Mouse (Mus musculus) neural tube, embryonic 12.5 days (tissue): ENCODE measurements at regions not wholly inside any gene's neighbourhood (a gene's known extent, or its start where the extent isn't known, plus 50 kb on each side); places are given as distances from the start of the nearest gene placed in this dataset.

ENCODE experiments used
- ATAC-seq: fragments of 200-750 bp; cut with Nextera tagmentation; 2 replicates; pipeline ENCODE4 v1.8.0; 2017; ENCODE audit warnings: low read depth, mild to moderate bottlenecking, moderate TSS enrichment, moderate library complexity; ENCODE audit not compliant: low FRiP score
- H3K27ac ChIP-seq: fragments of 300-500 bp; sonication (generic); 2 replicates; pipeline ENCODE4 v1.5.1; 2016
- H3K27me3 ChIP-seq: fragments of 300-500 bp; sonication (generic); replicated peaks from 2 replicates; pipeline ENCODE4 v1.6.1; 2016; ENCODE audit warnings: mild to moderate bottlenecking
- H3K36me3 ChIP-seq: fragments of 300-500 bp; sonication (generic); 2 replicates; pipeline ENCODE4 v1.6.1; 2016; ENCODE audit warnings: mild to moderate bottlenecking
- H3K4me1 ChIP-seq: fragments of 300-500 bp; sonication (generic); 2 replicates; pipeline ENCODE4 v1.6.1; 2016
- H3K4me2 ChIP-seq: fragments of 300-500 bp; sonication (generic); replicated peaks from 2 replicates; pipeline ENCODE4 v1.6.1; 2016; ENCODE audit warnings: mild to moderate bottlenecking
- H3K4me3 ChIP-seq: fragments of 300-500 bp; sonication (generic); 2 replicates; pipeline ENCODE4 v1.5.1; 2016
- H3K9ac ChIP-seq: fragments of 300-500 bp; sonication (generic); 2 replicates; pipeline ENCODE4 v1.6.1; 2016; ENCODE audit warnings: mild to moderate bottlenecking
- H3K9me3 ChIP-seq: fragments of 300-500 bp; sonication (generic); 2 replicates; pipeline ENCODE4 v1.6.1; 2016; ENCODE audit warnings: mild to moderate bottlenecking
- WGBS: fragments of 180-500 bp; shearing (Covaris S2); methylation state at CpG from one replicate; pipeline ENCODE4 v1.1.7; 2016; 5-methylcytosine and 5-hydroxymethylcytosine counted together

- no peak for ATAC-seq
- no peak overlapping the region for H3K9ac ChIP-seq
- H3K4me1 ChIP-seq, result no peaks in the 10 kb centered on the region
- no peaks in the 10 kb centered on the region for H3K27me3 ChIP-seq
- no peak overlapping the region for H3K4me3 ChIP-seq
- no peak overlapping the region for H3K4me2 ChIP-seq
- 89% methylated on average over 8 of the region's 8 CpGs for WGBS
- no peak overlapping the region for H3K27ac ChIP-seq
- H3K36me3 ChIP-seq, result no peaks in the 10 kb centered on the region
- H3K9me3 ChIP-seq, result no peaks in the 10 kb centered on the region
These were observed 74.5 kb upstream of the Tmem164 start for GRCm38 (mm10) chrX:142606595-142607205.

- ATAC-seq, result no peak
- no peak overlapping the region for H3K9ac ChIP-seq
- no peak overlapping the region for H3K4me3 ChIP-seq
- WGBS, result 89% methylated on average over 11 of the region's 11 CpGs
- H3K4me1 ChIP-seq, result no peaks in the 10 kb centered on the region
- H3K4me2 ChIP-seq, result no peak overlapping the region
- H3K9me3 ChIP-seq, result no peaks in the 10 kb centered on the region
- H3K27ac ChIP-seq, result no peak overlapping the region
- H3K36me3 ChIP-seq, result no peaks in the 10 kb centered on the region
- no peaks in the 10 kb centered on the region for H3K27me3 ChIP-seq
These were observed 64.9 kb upstream of the Tmem164 start for GRCm38 (mm10) chrX:142616189-142616872.

- H3K36me3 ChIP-seq, result no peaks in the 10 kb centered on the region
- 60% methylated on average over 1 of the region's 1 CpGs for WGBS
- H3K9ac ChIP-seq, result no peak overlapping the region
- no peaks in the 10 kb centered on the region for H3K27me3 ChIP-seq
- no peak overlapping the region for H3K4me3 ChIP-seq
- H3K27ac ChIP-seq, result no peak overlapping the region
- H3K9me3 ChIP-seq, result no peaks in the 10 kb centered on the region
- H3K4me1 ChIP-seq, result no peaks in the 10 kb centered on the region
- H3K4me2 ChIP-seq, result no peak overlapping the region
- no peak for ATAC-seq
These were observed 62.8 kb upstream of the Tmem164 start for GRCm38 (mm10) chrX:142618389-142618788.

- Histone ChIP-seq H3K4me1 (no peaks in the 10 kb centered on the region), H3K27me3 (no peaks in the 10 kb centered on the region), H3K4me3 (no peak overlapping the region), H3K27ac (no peak overlapping the region), H3K4me2 (no peak overlapping the region), H3K9ac (no peak overlapping the region), H3K9me3 (no peaks in the 10 kb centered on the region), H3K36me3 (no peaks in the 10 kb centered on the region)
- 37% methylated on average over 2 of the region's 2 CpGs for WGBS
- no peak for ATAC-seq
These were observed 57.8 kb upstream of the Tmem164 start for GRCm38 (mm10) chrX:142623359-142623758.

GRCm38 (mm10) chrX:142623882-142624281 lies 57.3 kb upstream of the Tmem164 start:
- 54% methylated on average over 2 of the region's 2 CpGs for WGBS

More at GRCm38 (mm10) chrX:142623882-142624281, 57.3 kb upstream of the Tmem164 start:
- no peaks in the 10 kb centered on the region for H3K36me3 ChIP-seq
- H3K9me3 ChIP-seq, result no peaks in the 10 kb centered on the region
- no peak for ATAC-seq
- H3K4me3 ChIP-seq, result no peak overlapping the region
- H3K4me1 ChIP-seq, result no peaks in the 10 kb centered on the region
- no peak overlapping the region for H3K4me2 ChIP-seq
- no peaks in the 10 kb centered on the region for H3K27me3 ChIP-seq
- no peak overlapping the region for H3K9ac ChIP-seq
- H3K27ac ChIP-seq, result no peak overlapping the region
